Mouse (Mus musculus) embryonic stem cell, embryonic (primary cell): ENCODE measurements around the gene Methig1.

ENCODE experiments used
- CTCF ChIA-PET, 4 experiments: fragments of 300-600 bp in 2 of 4; fragments of 350-600 bp in 2 of 4; sonication (Branson Sonifier 250); formaldehyde crosslinking; loops; one replicate each; lab custom pipeline; 2022; ENCODE audit warnings: inconsistent platforms in 2 of 4; lab: Charles Lee
- POLR2A ChIA-PET, 4 experiments: fragments of 300-600 bp in 2 of 4; fragments of 350-600 bp in 2 of 4; sonication (Branson Sonifier 250); formaldehyde crosslinking; loops; one replicate each; lab custom pipeline; 2022; ENCODE audit warnings: antibody characterized with exemption in 4 of 4, inconsistent platforms in 1 of 4; lab: Charles Lee

Gene Methig1

DNA sequence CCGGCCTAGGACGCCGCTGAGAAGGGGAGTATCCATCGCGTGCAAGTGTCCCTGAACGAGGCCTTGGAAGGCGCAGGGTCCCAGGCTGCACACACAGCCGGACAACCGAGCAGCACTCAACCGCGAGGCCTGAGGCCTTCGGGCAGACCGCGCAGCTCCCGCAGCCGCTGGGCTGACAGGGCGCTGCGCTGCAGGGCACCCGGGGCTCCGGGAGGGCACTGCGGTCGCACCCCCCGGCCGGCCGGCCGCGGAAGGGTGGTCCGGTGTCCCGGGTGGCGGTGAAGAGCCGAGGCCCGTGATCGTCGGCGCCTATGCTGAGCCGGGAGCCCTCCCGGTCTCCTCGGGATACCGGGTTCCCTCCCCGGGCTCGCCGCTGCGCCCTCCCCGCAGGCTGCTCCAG is 69.5 kb downstream of the Methig1 start:
- ChIA-PET CTCF (interaction anchor here in 3 of 4 experiments (0.5 to 3.5 kb wide), 11 partner anchors 29 to 677 kb away, joined by 3 to 9 read pairs (median 3); no protein-coding TSS in a partner anchor), POLR2A (interaction anchor here in 3 of 4 experiments (0.5 to 2.0 kb wide), 24 partner anchors 8 to 1964 kb away, joined by 3 to 14 read pairs (median 3); partner anchors contain the start of genes Dazap2 (in 2 of the 3) and Acvrl1 (in 1 of the 3))

DNA sequence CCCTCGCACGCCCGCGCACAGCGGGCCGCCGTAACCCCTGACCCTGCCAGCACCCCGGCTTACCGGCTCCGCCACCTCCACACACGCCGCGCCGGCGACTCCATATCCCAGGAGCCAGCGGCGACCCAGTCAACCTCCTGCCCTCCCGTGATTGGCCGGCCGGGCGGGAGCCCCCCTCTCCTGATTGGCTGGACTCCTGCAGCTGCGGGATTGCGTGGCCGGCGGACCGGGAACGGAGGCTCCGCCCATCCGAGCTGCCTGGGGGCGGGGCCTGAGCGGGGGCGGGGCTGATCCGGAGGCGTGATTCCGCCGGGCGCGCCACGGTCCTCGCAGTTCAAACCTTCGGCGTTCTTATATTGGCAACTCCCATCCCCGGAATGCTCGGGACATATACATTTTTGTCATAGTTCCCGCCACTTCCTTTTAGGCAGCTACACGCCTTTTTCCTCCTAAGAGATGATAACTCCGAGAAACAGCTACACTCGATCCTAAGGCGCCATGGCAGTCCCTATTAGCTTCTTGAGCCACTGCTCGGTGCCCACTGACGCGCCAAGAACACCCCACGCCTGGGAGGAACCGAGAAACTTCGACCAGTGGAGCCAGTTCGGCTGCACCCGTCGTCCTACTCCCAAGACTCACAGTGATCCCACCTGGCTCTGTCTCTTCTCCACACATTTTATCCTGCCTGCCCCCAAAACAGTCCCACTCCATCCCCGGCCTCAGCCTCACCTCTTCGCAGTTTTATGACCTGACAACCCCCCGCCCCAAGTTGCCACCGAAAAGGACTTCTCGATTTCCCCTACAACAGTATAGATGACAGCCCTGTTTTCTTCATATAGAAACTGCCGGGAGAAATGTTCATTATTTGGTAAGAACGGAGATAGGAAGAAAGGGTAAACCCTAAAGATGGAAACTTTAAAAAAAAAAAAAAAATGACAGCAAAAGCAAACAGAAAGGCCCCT is 70.2 kb downstream of the Methig1 start:
- CTCF ChIA-PET, result interaction anchor here (0.5 to 3.5 kb wide), 14 partner anchors 28 to 678 kb away, joined by 3 to 14 read pairs (median 3); partner anchors contain the start of gene Mettl7a3 (in 1 of the 4)

DNA sequence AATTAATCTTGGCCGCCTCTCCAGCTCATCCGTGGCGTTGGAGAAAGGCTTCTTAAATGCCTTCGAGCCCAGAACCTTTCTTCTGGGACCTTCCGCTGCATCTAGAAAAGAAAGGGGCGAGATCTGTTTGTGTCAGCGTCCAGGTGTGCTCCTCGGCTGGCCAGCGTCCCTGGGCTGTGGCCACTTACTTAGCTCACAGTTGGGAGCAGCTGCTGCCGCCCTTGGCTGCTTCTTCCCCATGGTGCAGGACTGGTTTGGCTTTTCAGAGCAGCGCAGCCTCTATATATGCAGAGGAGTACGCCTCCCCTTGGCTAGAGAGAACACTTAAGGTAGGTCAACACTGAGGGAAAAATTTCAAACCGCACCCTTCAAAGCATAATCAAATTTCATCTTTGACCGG is 71.0 kb downstream of the Methig1 start:
- ChIA-PET POLR2A (interaction anchor here in 3 of 4 experiments (0.7 to 2.0 kb wide), 11 partner anchors 10 to 550 kb away, joined by 3 to 14 read pairs (median 3); partner anchors contain the start of gene Dazap2 (in 1 of the 3)), CTCF (interaction anchor here in 3 of 4 experiments (0.6 to 3.5 kb wide), 5 partner anchors 27 to 190 kb away, joined by 3 to 14 read pairs (median 3); partner anchors contain the start of gene Mettl7a3 (in 1 of the 3))

More for the DNA sequence above, 70.2 kb downstream of the Methig1 start:
- POLR2A ChIA-PET, result interaction anchor here (0.5 to 2.0 kb wide), 28 partner anchors 9 to 1964 kb away, joined by 3 to 14 read pairs (median 3); partner anchors contain the start of genes Dazap2 (in 2 of the 4) and Acvrl1 (in 1 of the 4)

DNA sequence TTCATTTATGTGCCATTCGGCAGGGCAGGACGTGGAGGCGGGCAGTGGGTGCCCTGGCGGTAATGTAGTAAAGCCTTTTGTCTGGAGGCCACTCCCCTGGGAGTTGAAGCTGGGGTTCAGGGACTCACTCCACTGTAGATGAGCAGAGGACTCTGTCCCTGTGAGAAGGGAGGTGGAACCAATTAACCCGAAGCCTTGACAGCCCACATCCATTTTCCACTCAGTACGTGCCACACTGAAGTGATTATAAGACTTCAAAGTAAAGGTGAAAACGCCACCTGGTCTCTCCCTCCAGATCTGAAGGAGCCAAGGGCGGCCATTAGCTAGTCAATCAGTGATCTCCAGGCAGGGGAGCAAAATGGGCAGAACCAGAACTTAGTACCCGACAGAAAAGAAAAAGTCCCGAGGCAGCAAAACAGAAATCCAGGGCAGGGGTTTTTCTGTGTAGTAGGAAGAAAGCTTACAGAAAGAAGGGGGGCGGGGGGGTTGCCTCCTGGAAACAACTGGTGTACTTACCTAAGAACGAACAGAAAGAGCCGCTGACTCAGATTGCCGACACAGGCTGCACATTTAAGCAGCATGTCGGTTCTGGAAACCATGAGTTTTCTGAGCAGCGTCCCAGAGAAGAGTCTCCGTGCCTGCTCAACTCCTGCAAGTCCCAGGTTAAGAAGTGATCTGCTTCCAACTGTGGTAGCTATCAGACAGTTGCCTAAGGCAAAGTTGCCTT is 71.6 kb downstream of the Methig1 start, which contains the start of gene Slc11a2:
Slc11a2 (minus strand) TSS at position 677 of the 727 bp plus-strand sequence.
- POLR2A ChIA-PET, result interaction anchor here in 3 of 4 experiments (0.5 to 2.0 kb wide), 9 partner anchors 9 to 787 kb away, joined by 3 to 8 read pairs (median 3); partner anchors contain the start of gene Dazap2 (in 1 of the 3)
- CTCF ChIA-PET, result interaction anchor here in 3 of 4 experiments (0.6 to 3.5 kb wide), 7 partner anchors 27 to 622 kb away, joined by 3 to 14 read pairs (median 4); no protein-coding TSS in a partner anchor

DNA sequence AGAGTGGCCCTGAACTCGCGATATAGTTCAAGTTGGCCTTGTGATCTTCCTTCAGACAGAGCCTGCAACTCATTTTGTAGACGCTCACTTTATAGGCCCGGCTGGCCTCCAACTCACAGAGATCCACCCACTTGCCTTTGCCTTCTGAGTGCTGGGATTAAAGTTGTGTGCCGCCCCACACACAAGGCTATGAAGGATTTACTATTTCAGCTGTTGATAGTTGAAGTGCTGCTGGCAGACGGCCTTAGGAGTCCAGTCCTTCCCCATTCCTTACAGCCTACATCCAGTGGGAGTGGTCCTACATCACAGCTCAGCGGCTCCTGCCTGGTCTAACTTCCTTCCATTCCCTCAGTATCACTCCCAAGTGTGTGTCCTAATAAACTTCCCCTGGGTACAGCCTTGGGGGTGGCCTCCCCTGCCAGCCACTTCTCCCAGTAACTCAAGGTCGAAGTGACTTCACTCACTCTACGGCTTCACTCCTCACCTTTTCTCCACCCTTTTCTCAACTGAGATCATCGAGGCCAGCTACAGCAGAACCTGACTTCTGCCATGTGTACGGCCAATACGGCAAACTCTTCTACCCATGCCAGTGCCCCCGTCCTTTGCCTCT is 75.5 kb downstream of the Methig1 start:
- CTCF ChIA-PET, result interaction anchor here (0.6 to 2.1 kb wide), 6 partner anchors 29 to 1819 kb away, joined by 3 to 7 read pairs (median 3); no protein-coding TSS in a partner anchor
- POLR2A ChIA-PET, result interaction anchor here in 2 of 4 experiments (0.7 to 1.4 kb wide), 5 partner anchors 8 to 201 kb away, joined by 3 to 4 read pairs (median 3); partner anchors contain the start of gene Atf1 (in 1 of the 2)

DNA sequence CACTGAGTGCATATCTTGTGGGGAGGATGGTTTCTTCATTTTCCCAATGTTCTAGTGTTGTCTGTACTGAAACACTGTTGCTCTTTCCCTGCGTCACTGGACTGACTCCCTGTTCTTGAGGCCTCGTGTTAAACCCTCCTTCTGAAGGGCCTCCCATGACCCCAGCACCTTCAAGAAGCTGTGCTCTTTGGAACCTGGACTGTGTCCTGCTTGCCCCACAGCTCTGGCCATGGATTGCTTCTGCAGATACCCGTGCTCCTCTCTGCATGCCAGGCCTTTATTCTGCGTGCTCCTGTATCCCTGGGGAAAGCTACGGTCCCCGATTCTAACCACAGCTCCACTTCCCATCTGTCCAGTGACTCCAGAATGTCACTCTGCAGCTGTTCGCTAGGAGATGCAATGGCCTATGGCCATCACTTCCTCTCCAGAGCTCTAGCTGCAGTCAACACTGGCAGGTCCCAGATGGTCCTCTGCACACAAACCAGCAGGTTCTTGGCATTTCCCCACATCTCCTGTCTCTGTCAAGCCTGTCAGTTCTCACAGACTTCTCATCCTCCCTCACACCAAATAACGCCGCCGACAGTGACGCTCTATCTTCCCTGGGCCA is 77.1 kb downstream of the Methig1 start:
- CTCF ChIA-PET, result interaction anchor here in 2 of 4 experiments (0.5 to 1.2 kb wide), 2 partner anchors 27 to 893 kb away, joined by 3 to 5 read pairs; no protein-coding TSS in a partner anchor
- POLR2A ChIA-PET, result interaction anchor here in 1 of 4 experiments (1.2 kb wide), 1 partner anchor 14 kb away, joined by 5 read pairs; no protein-coding TSS in a partner anchor

DNA sequence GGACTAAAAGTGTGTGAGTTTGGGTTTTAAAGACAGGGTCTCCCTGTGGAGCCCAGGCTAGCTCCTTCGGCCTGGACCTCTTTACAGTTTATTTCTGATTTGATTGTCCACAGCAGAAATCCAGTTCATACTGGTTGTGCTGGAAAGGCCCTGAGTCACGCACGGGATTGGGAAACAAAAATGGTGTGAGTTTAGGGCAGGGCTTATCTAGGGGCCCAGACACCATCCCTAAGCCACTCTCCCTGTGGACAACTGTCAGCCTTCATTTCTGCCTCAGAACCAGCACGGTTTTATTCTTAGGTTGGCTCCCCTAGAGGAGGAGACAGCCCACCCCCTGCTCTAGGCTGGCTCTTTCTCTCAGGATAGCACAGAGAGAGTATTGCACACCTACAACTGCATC is 80.3 kb downstream of the Methig1 start:
- CTCF ChIA-PET, result interaction anchor here in 1 of 4 experiments (0.8 kb wide), 1 partner anchor 72 kb away, joined by 5 read pairs; no protein-coding TSS in a partner anchor

More for the DNA sequence above, 80.3 kb downstream of the Methig1 start:
- POLR2A ChIA-PET, result no interaction called here
